Mouse (Mus musculus) kidney, embryonic 16.5 days (tissue): ENCODE data around the gene Tspan18. TPM values are rescaled to one million over a fixed set of nuclear protein-coding genes. Genes with fewer than 3 reads are reported as not detected.

Experiments
- ATAC-seq: fragments of 200-750 bp; cut with Nextera tagmentation; 2 replicates; pipeline ENCODE4 v1.8.0; 2017; ENCODE audit warnings: moderate TSS enrichment; ENCODE audit not compliant: low FRiP score, low TSS enrichment
- H3K27ac ChIP-seq: fragments of 300-500 bp; sonication (generic); 2 replicates; pipeline ENCODE4 v1.5.1; 2014; ENCODE audit warnings: low read length
- H3K27me3 ChIP-seq: fragments of 300-500 bp; sonication (generic); 2 replicates; pipeline ENCODE4 v1.6.1; 2014; ENCODE audit warnings: low read length, control low read depth, mixed read lengths; ENCODE audit not compliant: insufficient read depth
- H3K36me3 ChIP-seq: fragments of 300-500 bp; sonication (generic); 2 replicates; pipeline ENCODE4 v1.6.1; 2014; ENCODE audit warnings: low read length, control low read depth, mixed read lengths; ENCODE audit not compliant: insufficient read depth
- H3K4me1 ChIP-seq: fragments of 300-500 bp; sonication (generic); 2 replicates; pipeline ENCODE4 v1.6.1; 2014; ENCODE audit warnings: low read length, control low read depth, mixed read lengths; ENCODE audit not compliant: insufficient read depth
- H3K4me2 ChIP-seq: fragments of 300-500 bp; sonication (generic); replicated peaks from 2 replicates; pipeline ENCODE4 v1.6.1; 2014; ENCODE audit warnings: low read depth, low read length
- H3K4me3 ChIP-seq: fragments of 300-500 bp; sonication (generic); 2 replicates; pipeline ENCODE4 v1.5.1; 2014; ENCODE audit warnings: mild to moderate bottlenecking, low read length
- H3K9ac ChIP-seq: fragments of 300-500 bp; sonication (generic); replicated peaks from 2 replicates; pipeline ENCODE4 v1.6.1; 2014; ENCODE audit warnings: low read length
- H3K9me3 ChIP-seq: fragments of 300-500 bp; sonication (generic); 2 replicates; pipeline ENCODE4 v1.6.1; 2016; ENCODE audit warnings: low read length, control low read depth
- WGBS: fragments of 180-500 bp; shearing (Covaris S2); extraction: QIAGEN DNeasy Blood & Tissue Kit; methylation state at CpG from one replicate; pipeline ENCODE4 v1.1.7; 2014; 5-methylcytosine and 5-hydroxymethylcytosine counted together
- polyA plus RNA-seq: library from polyadenylated mRNA; unstranded; fragments of >200 nt; fragmentation: Nextera tagmentation; extraction: Ambion mirVana; gene quantifications from 2 replicates; pipeline ENCODE4 v1.2.1, GENCODE M21; 2015

The Tspan18 gene
- polyA plus RNA-seq, 1 experiment from 2014 or later = 35.0 TPM

- no peak overlapping the region for H3K9ac ChIP-seq
- H3K36me3 ChIP-seq = no peaks in the 10 kb centered on the region
- WGBS = 65% methylated on average over 6 of the region's 6 CpGs
- 0 out of 2 replicates have a peak, but pooled peaks have one; percentile 28 for ATAC-seq
- H3K9me3 ChIP-seq = no peaks in the 10 kb centered on the region
- no peak overlapping the region for H3K27ac ChIP-seq
- H3K4me1 ChIP-seq = peaks cover 8% of the 10 kb centered on the region; the same call in 1 of the 2 replicates
- H3K4me3 ChIP-seq = no peak overlapping the region
- no peaks in the 10 kb centered on the region for H3K27me3 ChIP-seq
- H3K4me2 ChIP-seq = no peak overlapping the region
These were observed 170.5 kb downstream of the Tspan18 start for GRCm38 (mm10) chr2:93163750-93164335.

GRCm38 (mm10) chr2:93163317-93163716, 171.0 kb downstream of the Tspan18 start:
- Histone ChIP-seq H3K36me3 (no peaks in the 10 kb centered on the region), H3K4me1 (peaks cover 8% of the 10 kb centered on the region; the same call in 1 of the 2 replicates), H3K27ac (no peak overlapping the region), H3K27me3 (no peaks in the 10 kb centered on the region), H3K9me3 (no peaks in the 10 kb centered on the region), H3K4me3 (no peak overlapping the region), H3K9ac (no peak overlapping the region), H3K4me2 (no peak overlapping the region)
- WGBS = 29% methylated on average over 2 of the region's 2 CpGs
- no peak for ATAC-seq

- Histone ChIP-seq H3K27me3 (no peaks in the 10 kb centered on the region), H3K4me1 (peaks cover 8% of the 10 kb centered on the region; the same call in 1 of the 2 replicates), H3K9ac (no peak overlapping the region), H3K4me3 (no peak overlapping the region), H3K4me2 (no peak overlapping the region), H3K9me3 (no peaks in the 10 kb centered on the region), H3K27ac (no peak overlapping the region), H3K36me3 (no peaks in the 10 kb centered on the region)
- no peak for ATAC-seq
- WGBS = 67% methylated on average over 4 of the region's 4 CpGs
These were observed 171.5 kb downstream of the Tspan18 start for GRCm38 (mm10) chr2:93162791-93163190.

GRCm38 (mm10) chr2:93161914-93162664, 172.2 kb downstream of the Tspan18 start:
- WGBS = 68% methylated on average over 7 of the region's 7 CpGs
- H3K4me3 ChIP-seq = no peak overlapping the region
- no peak overlapping the region for H3K4me2 ChIP-seq
- no peak overlapping the region for H3K9ac ChIP-seq
- H3K9me3 ChIP-seq = no peaks in the 10 kb centered on the region
- no peak for ATAC-seq
- no peaks in the 10 kb centered on the region for H3K27me3 ChIP-seq
- peaks cover 8% of the 10 kb centered on the region; the same call in 1 of the 2 replicates for H3K4me1 ChIP-seq
- H3K27ac ChIP-seq = no peak overlapping the region
- no peaks in the 10 kb centered on the region for H3K36me3 ChIP-seq

GRCm38 (mm10) chr2:93160467-93161035, 173.8 kb downstream of the Tspan18 start:
- Histone ChIP-seq H3K4me1 (peaks cover 8% of the 10 kb centered on the region; the same call in 1 of the 2 replicates), H3K9me3 (no peaks in the 10 kb centered on the region), H3K36me3 (no peaks in the 10 kb centered on the region), H3K27me3 (no peaks in the 10 kb centered on the region), H3K4me3 (no peak overlapping the region), H3K4me2 (no peak overlapping the region), H3K9ac (no peak overlapping the region), H3K27ac (no peak overlapping the region)
- ATAC-seq = no peak
- WGBS = 77% methylated on average over 4 of the region's 4 CpGs

GRCm38 (mm10) chr2:93154486-93155032, 179.7 kb downstream of the Tspan18 start:
- Histone ChIP-seq H3K9me3 (no peaks in the 10 kb centered on the region), H3K4me2 (no peak overlapping the region), H3K4me1 (no peaks in the 10 kb centered on the region), H3K36me3 (no peaks in the 10 kb centered on the region), H3K4me3 (no peak overlapping the region), H3K27me3 (no peaks in the 10 kb centered on the region), H3K9ac (no peak overlapping the region), H3K27ac (no peak overlapping the region)
- 78% methylated on average over 1 of the region's 1 CpGs for WGBS
- ATAC-seq = no peak

GRCm38 (mm10) chr2:93153833-93154232, 180.5 kb downstream of the Tspan18 start:
- H3K36me3 ChIP-seq = no peaks in the 10 kb centered on the region
- WGBS = 77% methylated on average over 1 of the region's 1 CpGs
- no peak for ATAC-seq

GRCm38 (mm10) chr2:93152883-93153491, 181.3 kb downstream of the Tspan18 start:
- no peaks in the 10 kb centered on the region for H3K4me1 ChIP-seq
- no peaks in the 10 kb centered on the region for H3K27me3 ChIP-seq
- H3K9ac ChIP-seq = no peak overlapping the region
- no peak for ATAC-seq
- H3K4me2 ChIP-seq = no peak overlapping the region
- 86% methylated on average over 7 of the region's 7 CpGs for WGBS
- no peak overlapping the region for H3K4me3 ChIP-seq
- H3K9me3 ChIP-seq = no peaks in the 10 kb centered on the region
- no peaks in the 10 kb centered on the region for H3K36me3 ChIP-seq
- H3K27ac ChIP-seq = no peak overlapping the region

More at GRCm38 (mm10) chr2:93153833-93154232, 180.5 kb downstream of the Tspan18 start:
- no peak overlapping the region for H3K27ac ChIP-seq
- no peaks in the 10 kb centered on the region for H3K27me3 ChIP-seq
- no peaks in the 10 kb centered on the region for H3K9me3 ChIP-seq
- H3K4me3 ChIP-seq = no peak overlapping the region
- H3K4me2 ChIP-seq = no peak overlapping the region
- no peaks in the 10 kb centered on the region for H3K4me1 ChIP-seq
- H3K9ac ChIP-seq = no peak overlapping the region

- Histone ChIP-seq H3K9ac (no peak overlapping the region), H3K36me3 (no peaks in the 10 kb centered on the region), H3K27me3 (no peaks in the 10 kb centered on the region), H3K4me3 (no peak overlapping the region), H3K27ac (no peak overlapping the region), H3K4me1 (no peaks in the 10 kb centered on the region), H3K9me3 (no peaks in the 10 kb centered on the region), H3K4me2 (no peak overlapping the region)
- no peak for ATAC-seq
- 72% methylated on average over 6 of the region's 6 CpGs for WGBS
These were observed 182.1 kb downstream of the Tspan18 start for GRCm38 (mm10) chr2:93152191-93152601.
